Mouse (Mus musculus) heart, adult 2 months (tissue): ENCODE results near the gene Cracr2a.

Experiments used
- CTCF ChIP-seq: fragments of 200-600 bp; IDR thresholded peaks from 2 replicates; pipeline ENCODE4 v1.8.1; 2022; ENCODE audit warnings: antibody characterized with exemption, mild to moderate bottlenecking, moderate library complexity
- EP300 ChIP-seq: fragments of 200-500 bp; IDR thresholded peaks from 2 replicates; pipeline ENCODE4 v1.6.1; 2011; ENCODE audit warnings: low read depth, low read length, control low read depth; ENCODE audit not compliant: insufficient read depth
- POLR2A ChIP-seq: fragments of 200-500 bp; IDR thresholded peaks from 2 replicates; pipeline ENCODE4 v1.6.1; 2011; ENCODE audit warnings: mild to moderate bottlenecking, low read depth, low read length, control low read depth; ENCODE audit not compliant: insufficient read depth

DNA sequence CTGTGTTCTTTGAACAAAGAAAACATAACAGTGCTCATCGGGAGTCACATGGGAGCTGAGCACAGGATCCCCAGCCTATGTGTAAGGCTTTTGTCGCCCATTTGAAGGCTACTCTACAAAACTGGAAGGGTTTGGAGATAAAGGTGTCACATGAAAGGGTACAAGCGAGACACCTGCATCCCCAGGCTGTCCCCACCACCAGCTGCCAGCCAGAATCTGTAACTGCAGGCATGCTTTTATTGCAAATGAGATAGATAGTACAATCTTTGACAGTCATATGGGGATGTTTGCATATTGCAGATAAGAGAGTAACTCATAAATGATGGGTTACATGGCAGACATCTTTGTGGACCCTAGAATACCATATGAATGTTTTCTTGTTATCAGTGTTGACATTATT, 30.3 kb downstream of the Cracr2a start:
- TF ChIP-seq CTCF (no peak), EP300 (no peak), POLR2A (no peak)
